Mouse (Mus musculus) embryonic facial prominence, embryonic 15.5 days (tissue): ENCODE measurements at regions not wholly inside any gene's neighbourhood (a gene's known extent, or its start where the extent isn't known, plus 50 kb on each side); places are given as distances from the start of the nearest gene placed in this dataset.

Experiments used
- ATAC-seq: fragments of 200-750 bp; cut with Nextera tagmentation; 2 replicates; pipeline ENCODE4 v1.8.0; 2017; ENCODE audit warnings: low read depth, moderate TSS enrichment; ENCODE audit not compliant: insufficient number of reproducible peaks, low FRiP score, low TSS enrichment
- H3K27ac ChIP-seq: fragments of 300-500 bp; sonication (generic); replicated peaks from 2 replicates; pipeline ENCODE4 v1.5.1; 2015; ENCODE audit warnings: mild to moderate bottlenecking, inconsistent platforms
- H3K27me3 ChIP-seq: fragments of 300-500 bp; sonication (generic); 2 replicates; pipeline ENCODE4 v1.6.1; 2015; ENCODE audit warnings: inconsistent platforms
- H3K36me3 ChIP-seq: fragments of 300-500 bp; sonication (generic); 2 replicates; pipeline ENCODE4 v1.6.1; 2015; ENCODE audit warnings: mild to moderate bottlenecking, inconsistent platforms
- H3K4me1 ChIP-seq: fragments of 300-500 bp; sonication (generic); 2 replicates; pipeline ENCODE4 v1.6.1; 2015; ENCODE audit warnings: inconsistent platforms
- H3K4me2 ChIP-seq: fragments of 300-500 bp; sonication (generic); replicated peaks from 2 replicates; pipeline ENCODE4 v1.6.1; 2015; ENCODE audit warnings: mild to moderate bottlenecking, inconsistent platforms
- H3K4me3 ChIP-seq: fragments of 300-500 bp; sonication (generic); replicated peaks from 2 replicates; pipeline ENCODE4 v1.5.1; 2015; ENCODE audit warnings: mild to moderate bottlenecking, inconsistent platforms
- H3K9ac ChIP-seq: fragments of 300-500 bp; sonication (generic); 2 replicates; pipeline ENCODE4 v1.6.1; 2015; ENCODE audit warnings: inconsistent platforms
- H3K9me3 ChIP-seq: fragments of 300-500 bp; sonication (generic); replicated peaks from 2 replicates; pipeline ENCODE4 v1.6.1; 2016; ENCODE audit warnings: inconsistent platforms
- WGBS: fragments of 180-500 bp; shearing (Covaris S2); methylation state at CpG from one replicate; pipeline ENCODE4 v1.1.7; 2015; 5-methylcytosine and 5-hydroxymethylcytosine counted together

GRCm38 (mm10) chr16:64145687-64146535 is 281.9 kb upstream of the Epha3 start:
- ATAC-seq: no peak
- Histone ChIP-seq H3K27ac (no peak overlapping the region), H3K4me2 (no peak overlapping the region), H3K36me3 (no peaks in the 10 kb centered on the region), H3K4me1 (no peaks in the 10 kb centered on the region), H3K4me3 (no peak overlapping the region), H3K9me3 (no peaks in the 10 kb centered on the region), H3K27me3 (no peaks in the 10 kb centered on the region), H3K9ac (no peak overlapping the region)
- WGBS: 56% methylated on average over 14 of the region's 14 CpGs
